Mouse (Mus musculus) hindbrain, embryonic 14.5 days (tissue): ENCODE data around the gene Map3k9. TPM values are rescaled to one million over a fixed set of nuclear protein-coding genes. Genes with fewer than 3 reads are reported as not detected.

Experiments
- ATAC-seq: fragments of 200-750 bp; cut with Nextera tagmentation; 2 replicates; pipeline ENCODE4 v1.8.0; 2017; ENCODE audit warnings: moderate number of reproducible peaks, mild to moderate bottlenecking, moderate TSS enrichment, moderate library complexity; ENCODE audit not compliant: low FRiP score
- DNase-seq: peaks from one replicate; pipeline ENCODE4 v3.0.0-alpha.2; 2015; ENCODE audit warnings: low spot score
- H3K27ac ChIP-seq: fragments of 300-500 bp; sonication (generic); 2 replicates; pipeline ENCODE4 v1.5.1; 2014; ENCODE audit warnings: mild to moderate bottlenecking, moderate library complexity
- H3K27me3 ChIP-seq: fragments of 300-500 bp; sonication (generic); 2 replicates; pipeline ENCODE4 v1.6.1; 2014; ENCODE audit warnings: mild to moderate bottlenecking, low read length, mixed read lengths; ENCODE audit not compliant: control insufficient read depth, insufficient read depth
- H3K36me3 ChIP-seq: fragments of 300-500 bp; sonication (generic); replicated peaks from 2 replicates; pipeline ENCODE4 v1.6.1; 2014; ENCODE audit not compliant: control insufficient read depth, insufficient read depth
- H3K4me1 ChIP-seq: fragments of 300-500 bp; sonication (generic); replicated peaks from 2 replicates; pipeline ENCODE4 v1.6.1; 2014; ENCODE audit warnings: antibody characterized with exemption, low read length, mixed read lengths; ENCODE audit not compliant: control insufficient read depth, insufficient read depth
- H3K4me2 ChIP-seq: fragments of 300-500 bp; sonication (generic); replicated peaks from 2 replicates; pipeline ENCODE4 v1.6.1; 2014; ENCODE audit warnings: mild to moderate bottlenecking, moderate library complexity
- H3K4me3 ChIP-seq: fragments of 300-500 bp; sonication (generic); replicated peaks from 2 replicates; pipeline ENCODE4 v1.5.1; 2014; ENCODE audit warnings: mild to moderate bottlenecking, low read length
- H3K9ac ChIP-seq: fragments of 300-500 bp; sonication (generic); 2 replicates; pipeline ENCODE4 v1.6.1; 2014
- H3K9me3 ChIP-seq: fragments of 300-500 bp; sonication (generic); 2 replicates; pipeline ENCODE4 v1.6.1; 2016; ENCODE audit warnings: low read length; ENCODE audit not compliant: control insufficient read depth
- WGBS: fragments of 180-500 bp; shearing (Covaris S2); extraction: QIAGEN DNeasy Blood & Tissue Kit; methylation state at CpG from one replicate; pipeline ENCODE4 v1.1.7; 2014; 5-methylcytosine and 5-hydroxymethylcytosine counted together
- polyA plus RNA-seq: library from polyadenylated mRNA; unstranded; fragments of >200 nt; fragmentation: Nextera tagmentation; extraction: Ambion mirVana; gene quantifications from 2 replicates; pipeline ENCODE4 v1.2.1, GENCODE M21; 2014

Gene Map3k9
- polyA plus RNA-seq, 1 experiment from 2014 or later = 13.3 TPM

- WGBS = 81% methylated on average over 9 of the region's 9 CpGs
- DNase-seq (no peak), ATAC-seq (no peak)
- H3K4me3 ChIP-seq = no peak overlapping the region
- no peak overlapping the region for H3K9ac ChIP-seq
- no peak overlapping the region for H3K27ac ChIP-seq
- peaks cover 19% of the 10 kb centered on the region; the same call in 1 of the 2 replicates for H3K36me3 ChIP-seq
- H3K4me2 ChIP-seq = no peak overlapping the region
- no peaks in the 10 kb centered on the region for H3K27me3 ChIP-seq
- H3K4me1 ChIP-seq = no peaks in the 10 kb centered on the region
- H3K9me3 ChIP-seq = no peaks in the 10 kb centered on the region
These were observed 34.5 kb downstream of the Map3k9 start for GRCm38 (mm10) chr12:81746400-81747024.

- DNase-seq (no peak), ATAC-seq (no peak)
- H3K36me3 ChIP-seq = peaks cover 64% of the 10 kb centered on the region
- WGBS = 87% methylated on average over 11 of the region's 11 CpGs
- no peak overlapping the region for H3K4me2 ChIP-seq
- H3K9ac ChIP-seq = no peak overlapping the region
- H3K27ac ChIP-seq = no peak overlapping the region
- no peaks in the 10 kb centered on the region for H3K27me3 ChIP-seq
- H3K4me1 ChIP-seq = no peaks in the 10 kb centered on the region
- H3K4me3 ChIP-seq = no peak overlapping the region
- no peaks in the 10 kb centered on the region for H3K9me3 ChIP-seq
These were observed 45.5 kb downstream of the Map3k9 start for GRCm38 (mm10) chr12:81735246-81736070.

- no peak overlapping the region for H3K4me2 ChIP-seq
- ATAC-seq (no peak), DNase-seq (no peak)
- no peaks in the 10 kb centered on the region for H3K27me3 ChIP-seq
- no peak overlapping the region for H3K4me3 ChIP-seq
- H3K9me3 ChIP-seq = no peaks in the 10 kb centered on the region
- H3K4me1 ChIP-seq = no peaks in the 10 kb centered on the region
- H3K9ac ChIP-seq = no peak overlapping the region
- 78% methylated on average over 8 of the region's 8 CpGs for WGBS
- peaks cover 82% of the 10 kb centered on the region for H3K36me3 ChIP-seq
- H3K27ac ChIP-seq = no peak overlapping the region
These were observed 54.6 kb downstream of the Map3k9 start for GRCm38 (mm10) chr12:81726246-81726822.

GRCm38 (mm10) chr12:81724776-81725175 is 56.2 kb downstream of the Map3k9 start:
- H3K4me1 ChIP-seq = no peaks in the 10 kb centered on the region
- H3K4me2 ChIP-seq = no peak overlapping the region
- H3K9ac ChIP-seq = no peak overlapping the region
- DNase-seq (no peak), ATAC-seq (no peak)
- H3K36me3 ChIP-seq = peaks cover 68% of the 10 kb centered on the region
- no peaks in the 10 kb centered on the region for H3K27me3 ChIP-seq
- 95% methylated on average over 6 of the region's 6 CpGs for WGBS
- H3K4me3 ChIP-seq = no peak overlapping the region
- no peak overlapping the region for H3K27ac ChIP-seq
- no peaks in the 10 kb centered on the region for H3K9me3 ChIP-seq

GRCm38 (mm10) chr12:81723375-81723774 is 57.6 kb downstream of the Map3k9 start:
- Histone ChIP-seq H3K4me3 (no peak overlapping the region), H3K4me2 (no peak overlapping the region), H3K27me3 (no peaks in the 10 kb centered on the region), H3K9me3 (no peaks in the 10 kb centered on the region), H3K4me1 (no peaks in the 10 kb centered on the region), H3K9ac (no peak overlapping the region), H3K27ac (no peak overlapping the region), H3K36me3 (peaks cover 55% of the 10 kb centered on the region)
- DNase-seq (no peak), ATAC-seq (no peak)
- 91% methylated on average over 7 of the region's 7 CpGs for WGBS

GRCm38 (mm10) chr12:81719715-81720114 is 61.3 kb downstream of the Map3k9 start:
- 96% methylated on average over 8 of the region's 8 CpGs for WGBS
- H3K4me3 ChIP-seq = no peak overlapping the region
- no peak overlapping the region for H3K9ac ChIP-seq
- no peaks in the 10 kb centered on the region for H3K4me1 ChIP-seq
- no peaks in the 10 kb centered on the region for H3K27me3 ChIP-seq
- no peaks in the 10 kb centered on the region for H3K9me3 ChIP-seq
- DNase-seq = no peak
- no peak; the same call in 1 of the 2 replicates for ATAC-seq
- no peak overlapping the region for H3K27ac ChIP-seq
- peaks cover 30% of the 10 kb centered on the region for H3K36me3 ChIP-seq
- no peak overlapping the region for H3K4me2 ChIP-seq

- Histone ChIP-seq H3K9me3 (no peaks in the 10 kb centered on the region), H3K9ac (no peak overlapping the region), H3K27ac (no peak overlapping the region), H3K27me3 (no peaks in the 10 kb centered on the region), H3K4me3 (no peak overlapping the region), H3K4me2 (no peak overlapping the region), H3K36me3 (peaks cover 25% of the 10 kb centered on the region), H3K4me1 (no peaks in the 10 kb centered on the region)
- no peak for DNase-seq
- 70% methylated on average over 5 of the region's 5 CpGs for WGBS
- ATAC-seq = no peak
These were observed 61.8 kb downstream of the Map3k9 start for GRCm38 (mm10) chr12:81719161-81719560.

GRCm38 (mm10) chr12:81712618-81713017 is 68.4 kb downstream of the Map3k9 start:
- no peak overlapping the region for H3K4me2 ChIP-seq
- H3K27ac ChIP-seq = no peak overlapping the region
- H3K9me3 ChIP-seq = 0 out of 2 replicates have a peak, but pooled peaks cover 7% of the 10 kb centered on the region
- no peaks in the 10 kb centered on the region for H3K36me3 ChIP-seq
- no peaks in the 10 kb centered on the region for H3K27me3 ChIP-seq
- no peak for ATAC-seq
- H3K4me1 ChIP-seq = no peaks in the 10 kb centered on the region
- no peak overlapping the region for H3K4me3 ChIP-seq
- no peak for DNase-seq
- 89% methylated on average over 4 of the region's 4 CpGs for WGBS
- H3K9ac ChIP-seq = no peak overlapping the region

- no peak overlapping the region for H3K9ac ChIP-seq
- H3K27me3 ChIP-seq = no peaks in the 10 kb centered on the region
- H3K4me1 ChIP-seq = no peaks in the 10 kb centered on the region
- no peaks in the 10 kb centered on the region for H3K36me3 ChIP-seq
- H3K4me2 ChIP-seq = no peak overlapping the region
- DNase-seq = peak; percentile 79
- no peak for ATAC-seq
- H3K27ac ChIP-seq = no peak overlapping the region
- no peak overlapping the region for H3K4me3 ChIP-seq
- 0% methylated on average over 1 of the region's 1 CpGs for WGBS
- H3K9me3 ChIP-seq = 0 out of 2 replicates have a peak, but pooled peaks cover 6% of the 10 kb centered on the region
These were observed 78.1 kb downstream of the Map3k9 start for GRCm38 (mm10) chr12:81702903-81703302.
